Mouse (Mus musculus) midbrain, embryonic 14.5 days (tissue): ENCODE results near the gene Itga5. TPM values are rescaled to one million over a fixed set of nuclear protein-coding genes. Genes with fewer than 3 reads are reported as not detected.
"Not testable (repeated sequence)": the region's sequence is repeated elsewhere in the genome, so short reads cannot be mapped to it uniquely, and the experiment has no call there.

Experiments used
- ATAC-seq: fragments of 200-750 bp; cut with Nextera tagmentation; 2 replicates; pipeline ENCODE4 v1.8.0; 2017; ENCODE audit warnings: moderate number of reproducible peaks, moderate library complexity; ENCODE audit not compliant: low FRiP score, low TSS enrichment
- DNase-seq: peaks from one replicate; pipeline ENCODE4 v3.0.0-alpha.2; 2015
- H3K27ac ChIP-seq: fragments of 300-500 bp; sonication (generic); replicated peaks from 2 replicates; pipeline ENCODE4 v1.5.1; 2014; ENCODE audit warnings: mild to moderate bottlenecking, low read depth, low read length, moderate library complexity
- H3K27me3 ChIP-seq: fragments of 300-500 bp; sonication (generic); 2 replicates; pipeline ENCODE4 v1.6.1; 2014; ENCODE audit warnings: low read length, control low read depth, mixed read lengths; ENCODE audit not compliant: control insufficient read depth, insufficient read depth
- H3K36me3 ChIP-seq: fragments of 300-500 bp; sonication (generic); 2 replicates; pipeline ENCODE4 v1.6.1; 2014; ENCODE audit warnings: low read length, control low read depth; ENCODE audit not compliant: control insufficient read depth, insufficient read depth
- H3K4me1 ChIP-seq: fragments of 300-500 bp; sonication (generic); 2 replicates; pipeline ENCODE4 v1.6.1; 2014; ENCODE audit warnings: mild to moderate bottlenecking, antibody characterized with exemption, low read length, control low read depth; ENCODE audit not compliant: control insufficient read depth, insufficient read depth
- H3K4me2 ChIP-seq: fragments of 300-500 bp; sonication (generic); 2 replicates; pipeline ENCODE4 v1.6.1; 2014; ENCODE audit warnings: mild to moderate bottlenecking, low read length, moderate library complexity
- H3K4me3 ChIP-seq: fragments of 300-500 bp; sonication (generic); replicated peaks from 2 replicates; pipeline ENCODE4 v1.5.1; 2014; ENCODE audit warnings: low read depth, low read length
- H3K9ac ChIP-seq: fragments of 300-500 bp; sonication (generic); replicated peaks from 2 replicates; pipeline ENCODE4 v1.6.1; 2014; ENCODE audit warnings: mild to moderate bottlenecking, low read length, moderate library complexity
- H3K9me3 ChIP-seq: fragments of 300-500 bp; sonication (generic); 2 replicates; pipeline ENCODE4 v1.6.1; 2016; ENCODE audit warnings: low read length, control low read depth, mixed read lengths; ENCODE audit not compliant: control insufficient read depth
- WGBS: fragments of 180-500 bp; shearing (Covaris S2); extraction: QIAGEN DNeasy Blood & Tissue Kit; methylation state at CpG from one replicate; pipeline ENCODE4 v1.1.7; 2014; 5-methylcytosine and 5-hydroxymethylcytosine counted together
- polyA plus RNA-seq: library from polyadenylated mRNA; unstranded; fragments of >200 nt; fragmentation: Nextera tagmentation; extraction: Ambion mirVana; gene quantifications from 2 replicates; pipeline ENCODE4 v1.2.1, GENCODE M21; 2014

The Itga5 gene
- polyA plus RNA-seq, result 3.5 and 6.4 TPM in 2 replicates

GRCm38 (mm10) chr15:103366376-103367149 is at the start of gene Itga5:
TSS of gene Itga5 (minus strand) at chr15:103366763.
- Histone ChIP-seq H3K36me3 (no peaks in the 10 kb centered on the region), H3K4me3 (peak within 1 kb of the TSS; percentile 47), H3K4me1 (peaks cover 13% of the 10 kb centered on the region), H3K4me2 (peak within 1 kb of the TSS; percentile 90), H3K27ac (no peak within 1 kb of the TSS), H3K9me3 (no peaks in the 10 kb centered on the region), H3K9ac (peak within 1 kb of the TSS; percentile 54), H3K27me3 (0 out of 2 replicates have a peak, but pooled peaks cover 4% of the 10 kb centered on the region)
- under 1% methylated on average over 48 of the region's 51 CpGs for WGBS
- ATAC-seq, result peak; percentile 53; the same call in 1 of the 2 replicates
- peak; percentile 60 for DNase-seq

GRCm38 (mm10) chr15:103405586-103405985 is 39.0 kb upstream of the Itga5 start:
- not testable (repeated sequence) for H3K27me3 ChIP-seq, H3K9ac ChIP-seq, H3K27ac ChIP-seq, DNase-seq, H3K4me3 ChIP-seq, H3K4me1 ChIP-seq, ATAC-seq, H3K4me2 ChIP-seq, H3K36me3 ChIP-seq, H3K9me3 ChIP-seq
- WGBS, result 95% methylated on average over 2 of the region's 3 CpGs

GRCm38 (mm10) chr15:103401361-103401760 is 34.8 kb upstream of the Itga5 start:
- DNase-seq (no peak), ATAC-seq (no peak)
- H3K4me2 ChIP-seq, result no peak overlapping the region
- H3K9ac ChIP-seq, result no peak overlapping the region
- 84% methylated on average over 5 of the region's 5 CpGs for WGBS
- H3K36me3 ChIP-seq, result no peaks in the 10 kb centered on the region
- no peaks in the 10 kb centered on the region for H3K9me3 ChIP-seq
- H3K27me3 ChIP-seq, result no peaks in the 10 kb centered on the region
- H3K4me3 ChIP-seq, result no peak overlapping the region
- no peak overlapping the region for H3K27ac ChIP-seq
- H3K4me1 ChIP-seq, result no peaks in the 10 kb centered on the region

GRCm38 (mm10) chr15:103393577-103393976 is 27.0 kb upstream of the Itga5 start:
- no peak overlapping the region for H3K4me3 ChIP-seq

GRCm38 (mm10) chr15:103388556-103389145 is 22.1 kb upstream of the Itga5 start:
- no peak overlapping the region for H3K4me3 ChIP-seq
- no peak overlapping the region for H3K4me2 ChIP-seq
- H3K27me3 ChIP-seq, result no peaks in the 10 kb centered on the region
- no peaks in the 10 kb centered on the region for H3K9me3 ChIP-seq
- 46% methylated on average over 4 of the region's 4 CpGs for WGBS
- H3K36me3 ChIP-seq, result no peaks in the 10 kb centered on the region
- H3K9ac ChIP-seq, result no peak overlapping the region
- DNase-seq (peak; percentile 28), ATAC-seq (no peak)
- no peak overlapping the region for H3K27ac ChIP-seq
- H3K4me1 ChIP-seq, result no peaks in the 10 kb centered on the region

More at GRCm38 (mm10) chr15:103393577-103393976, 27.0 kb upstream of the Itga5 start:
- H3K27me3 ChIP-seq, result no peaks in the 10 kb centered on the region
- no peaks in the 10 kb centered on the region for H3K36me3 ChIP-seq
- DNase-seq (no peak), ATAC-seq (no peak)
- no peak overlapping the region for H3K4me2 ChIP-seq
- H3K4me1 ChIP-seq, result no peaks in the 10 kb centered on the region
- no peak overlapping the region for H3K9ac ChIP-seq
- H3K27ac ChIP-seq, result no peak overlapping the region
- no peaks in the 10 kb centered on the region for H3K9me3 ChIP-seq

GRCm38 (mm10) chr15:103383771-103384488 is 17.4 kb upstream of the Itga5 start:
- Histone ChIP-seq H3K36me3 (no peaks in the 10 kb centered on the region), H3K4me2 (no peak overlapping the region), H3K9me3 (no peaks in the 10 kb centered on the region), H3K27ac (no peak overlapping the region), H3K9ac (no peak overlapping the region), H3K4me1 (no peaks in the 10 kb centered on the region), H3K27me3 (no peaks in the 10 kb centered on the region), H3K4me3 (no peak overlapping the region)
- 69% methylated on average over 7 of the region's 7 CpGs for WGBS
- no peak for DNase-seq
- ATAC-seq, result no peak

- no peaks in the 10 kb centered on the region for H3K4me1 ChIP-seq
- H3K27me3 ChIP-seq, result no peaks in the 10 kb centered on the region
- DNase-seq (no peak), ATAC-seq (no peak)
- H3K9ac ChIP-seq, result no peak overlapping the region
- H3K27ac ChIP-seq, result no peak overlapping the region
- 40% methylated on average over 5 of the region's 5 CpGs for WGBS
- no peak overlapping the region for H3K4me2 ChIP-seq
- no peaks in the 10 kb centered on the region for H3K9me3 ChIP-seq
- H3K36me3 ChIP-seq, result no peaks in the 10 kb centered on the region
- H3K4me3 ChIP-seq, result no peak overlapping the region
Measured at GRCm38 (mm10) chr15:103382795-103383406, 16.3 kb upstream of the Itga5 start.

- H3K9me3 ChIP-seq, result no peaks in the 10 kb centered on the region
- DNase-seq (no peak), ATAC-seq (no peak)
- H3K4me3 ChIP-seq, result no peak overlapping the region
- H3K27ac ChIP-seq, result no peak overlapping the region
- H3K36me3 ChIP-seq, result no peaks in the 10 kb centered on the region
- no peaks in the 10 kb centered on the region for H3K4me1 ChIP-seq
- 89% methylated on average over 2 of the region's 2 CpGs for WGBS
- H3K9ac ChIP-seq, result no peak overlapping the region
- H3K4me2 ChIP-seq, result no peak overlapping the region
- H3K27me3 ChIP-seq, result no peaks in the 10 kb centered on the region
Measured at GRCm38 (mm10) chr15:103382075-103382474, 15.5 kb upstream of the Itga5 start.
